15 mouse cellular contexts compared by ENCODE assay signal in the genomic region with DNA sequence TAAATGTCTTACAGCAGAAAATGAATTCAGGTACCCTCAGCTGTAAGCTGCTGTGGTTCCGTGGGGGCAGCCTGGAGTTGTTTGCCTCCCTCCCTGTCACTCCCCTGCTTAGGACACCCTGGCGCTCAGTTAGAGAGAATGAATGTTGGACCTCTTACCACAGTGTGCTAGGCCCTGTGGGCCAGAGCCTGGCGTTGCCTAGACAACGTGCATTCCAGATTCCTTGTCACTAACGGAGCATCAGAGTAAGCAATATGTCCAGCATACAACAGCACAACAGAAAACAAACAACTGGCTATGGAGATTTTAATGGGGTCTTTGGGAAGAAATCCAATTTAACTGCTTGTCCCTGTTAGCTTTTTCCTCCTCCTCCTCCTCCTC. TPM values are rescaled to one million over a fixed set of nuclear protein-coding genes. Genes with fewer than 3 reads are reported as not detected.
A peak's percentile ranks its signal among the peaks of the same experiment; 100 is the strongest.
DNase-seq lines count a peak whose midpoint lies in the region; ATAC-seq and TF ChIP-seq lines count a peak whose summit lies in the region.
"Had no signal": no experiment of that assay in that cellular context is flagged by ENCODE, and none has a peak within 500 bp of the region (broad histone marks: within the 10 kb centered on the region; RNA-seq: fewer than 3 reads in every experiment).

No protein-coding gene starts in this region.

- no peak for ATAC-seq in kidney, postnatal 0 days (replicated peaks; ENCODE audit: low FRiP score, low read depth)
- no peak for ATAC-seq in embryonic facial prominence, embryonic 14.5 days (ENCODE audit: low read depth)
- ATAC-seq: forebrain, embryonic 16.5 days had no signal

- no peak overlapping the region for H3K4me3 ChIP-seq in kidney, postnatal 0 days (replicated peaks; ENCODE audit: low read depth, low read length)
- H3K4me3 ChIP-seq in kidney, adult 2 months (ENCODE audit: insufficient read depth, low read depth, low read length), result no peak overlapping the region
- no peak overlapping the region for H3K4me3 ChIP-seq in embryonic facial prominence, embryonic 14.5 days (ENCODE audit: low read depth, low read length)
- H3K4me3 ChIP-seq: kidney, embryonic 15.5 days; limb, embryonic 12.5 days; liver, embryonic 15.5 days had no signal

- WGBS in kidney, postnatal 0 days, result 39% methylated on average over 5 of the region's 5 CpGs
- 57% methylated on average over 5 of the region's 5 CpGs for WGBS in kidney, adult 2 months
- 45% methylated on average over 5 of the region's 5 CpGs for WGBS in embryonic facial prominence, embryonic 14.5 days

- H3K9me3 ChIP-seq in kidney, postnatal 0 days (replicated peaks; ENCODE audit: low read length), result no peaks in the 10 kb centered on the region
- no peaks in the 10 kb centered on the region for H3K9me3 ChIP-seq in embryonic facial prominence, embryonic 14.5 days (ENCODE audit: control insufficient read depth, low read length)
- H3K9me3 ChIP-seq: kidney, embryonic 15.5 days; limb, embryonic 12.5 days; liver, embryonic 15.5 days had no signal

- no peak overlapping the region for H3K4me2 ChIP-seq in kidney, postnatal 0 days (ENCODE audit: low read length)
- H3K4me2 ChIP-seq in embryonic facial prominence, embryonic 14.5 days (ENCODE audit: low read depth, low read length), result no peak overlapping the region
- H3K4me2 ChIP-seq: kidney, embryonic 15.5 days; limb, embryonic 12.5 days; liver, embryonic 15.5 days had no signal

- DNase-seq in kidney, postnatal 0 days (ENCODE audit: low spot score), result peak; percentile 33
- DNase-seq in kidney, adult 2 months, result no peak
- DNase-seq in right cerebral cortex, postnatal 10 days (ENCODE audit: low spot score in 2 of 2), result peak; percentile 51 to 61
- no peak for DNase-seq in right cerebral cortex, adult 18-20 months
- DNase-seq in embryonic facial prominence, embryonic 14.5 days (ENCODE audit: low spot score), result peak; percentile 8
- no peak for DNase-seq in lung, adult 18-20 months
- DNase-seq in adrenal gland, postnatal 4 days (ENCODE audit: low spot score in 2 of 2), result no peak
- DNase-seq: adrenal gland, adult 8-10 months; cerebellum, postnatal 25 days; lung, postnatal 4 days; thymus, adult 2 months had no signal

- H3K9ac ChIP-seq in kidney, postnatal 0 days (ENCODE audit: low read depth, low read length), result peak overlapping the region; percentile 27; the same call in 1 of the 2 replicates
- no peak overlapping the region for H3K9ac ChIP-seq in embryonic facial prominence, embryonic 14.5 days (ENCODE audit: low read depth, low read length)
- H3K9ac ChIP-seq: kidney, embryonic 15.5 days; limb, embryonic 12.5 days; liver, embryonic 15.5 days had no signal

- TF ChIP-seq CTCF in kidney, postnatal 0 days (IDR thresholded peaks at IDR 0.05; ENCODE audit: low read depth), result no peak
- no peak for TF ChIP-seq CTCF in kidney, adult 2 months (conservative IDR thresholded peaks at IDR 0.05; ENCODE audit: insufficient read depth, insufficient read length, low read depth, low read length)

- 0 out of 2 replicates have a peak, but pooled peaks cover 8% of the 10 kb centered on the region for H3K4me1 ChIP-seq in kidney, postnatal 0 days (replicated peaks; ENCODE audit: insufficient read depth, low read length)
- H3K4me1 ChIP-seq in kidney, adult 2 months (ENCODE audit: control insufficient read depth, insufficient read depth, low read length), result peaks cover 4% of the 10 kb centered on the region; the same call in 1 of the 2 replicates
- H3K4me1 ChIP-seq in embryonic facial prominence, embryonic 14.5 days (ENCODE audit: control insufficient read depth, insufficient read depth, low read length), result no peaks in the 10 kb centered on the region
- H3K4me1 ChIP-seq: limb, embryonic 12.5 days had no signal

- no peak overlapping the region for H3K27ac ChIP-seq in kidney, postnatal 0 days
- no peak overlapping the region for H3K27ac ChIP-seq in kidney, adult 2 months (ENCODE audit: insufficient read depth, low read depth, low read length)
- H3K27ac ChIP-seq in embryonic facial prominence, embryonic 14.5 days (replicated peaks; ENCODE audit: low read depth, low read length), result no peak overlapping the region
- H3K27ac ChIP-seq: kidney, embryonic 15.5 days; limb, embryonic 12.5 days; liver, embryonic 15.5 days had no signal

- no peaks in the 10 kb centered on the region for H3K27me3 ChIP-seq in kidney, postnatal 0 days (ENCODE audit: insufficient read depth, low read length)
- no peaks in the 10 kb centered on the region for H3K27me3 ChIP-seq in kidney, adult 2 months (replicated peaks; ENCODE audit: control insufficient read depth, insufficient read depth, low read length)
- no peaks in the 10 kb centered on the region for H3K27me3 ChIP-seq in embryonic facial prominence, embryonic 14.5 days (replicated peaks; ENCODE audit: control insufficient read depth, insufficient read depth, low read length)
- H3K27me3 ChIP-seq: kidney, embryonic 15.5 days; limb, embryonic 12.5 days; liver, embryonic 15.5 days had no signal

- no peaks in the 10 kb centered on the region for H3K36me3 ChIP-seq in kidney, postnatal 0 days (ENCODE audit: insufficient read depth, low read length)
- no peaks in the 10 kb centered on the region for H3K36me3 ChIP-seq in kidney, adult 2 months (ENCODE audit: control insufficient read depth, insufficient read depth, low read length)
- no peaks in the 10 kb centered on the region for H3K36me3 ChIP-seq in embryonic facial prominence, embryonic 14.5 days (ENCODE audit: control insufficient read depth, insufficient read depth, low read length)
- H3K36me3 ChIP-seq: kidney, embryonic 15.5 days; limb, embryonic 12.5 days; liver, embryonic 15.5 days had no signal

- no peak for TF ChIP-seq POLR2A in kidney, adult 2 months (IDR thresholded peaks at IDR 0.05; ENCODE audit: low read depth, low read length)

RNA-seq across cellular contexts. Expression of gene Plxdc1, which starts 27.0 kb away (rescaled TPM):
- 1.8 and 2.1 TPM in 2 replicates for polyA plus RNA-seq in kidney, postnatal 0 days (2015; fragmentation: Nextera tagmentation; extraction: Ambion mirVana)
- 1.0 TPM in 2 replicates for polyA plus RNA-seq in kidney, adult 2 months (2012; rRNA removed)
- polyA plus RNA-seq in embryonic facial prominence, embryonic 14.5 days (2014; fragmentation: Nextera tagmentation; extraction: Ambion mirVana), result 1.6 and 2.0 TPM in 2 replicates
- total RNA-seq in adrenal gland, postnatal 4 days (2021), result 10 to 100 TPM; 12.5 to 13.3 TPM
- polyA plus RNA-seq: limb, embryonic 12.5 days had no signal

RNA-seq across cellular contexts. Expression of gene Arl5c, which starts 36.7 kb away (rescaled TPM):
- polyA plus RNA-seq in kidney, postnatal 0 days (2015; fragmentation: Nextera tagmentation; extraction: Ambion mirVana), result 2.0 and 3.1 TPM in 2 replicates
- 0.75 and 2.8 TPM in 2 replicates for polyA plus RNA-seq in kidney, adult 2 months (2012; rRNA removed)
- polyA plus RNA-seq in embryonic facial prominence, embryonic 14.5 days (2014; fragmentation: Nextera tagmentation; extraction: Ambion mirVana), result 6.1 and 7.0 TPM in 2 replicates
- total RNA-seq in adrenal gland, postnatal 4 days (2021), result 1 to 10 TPM; 1.6 to 1.9 TPM

Comparison
In these comparisons a context has a peak if more than half of its experiments do, and no peak if none do; other contexts are left out.
1. DNase-seq: peak in kidney, postnatal 0 days (single experiment), right cerebral cortex, postnatal 10 days (2 of 2) and embryonic facial prominence, embryonic 14.5 days (single experiment); none in kidney, adult 2 months (single experiment), right cerebral cortex, adult 18-20 months (single experiment), lung, adult 18-20 months (0 of 2) and adrenal gland, postnatal 4 days (0 of 2).